Mouse (Mus musculus): ENCODE measurements around the gene Sema5a.

- TF ChIP-seq MYC (IDR thresholded peaks at IDR 0.05; ENCODE audit: low read depth, low read length): no peak
- TF ChIP-seq SIN3A (IDR thresholded peaks at IDR 0.05; ENCODE audit: low read length): no peak
- TF ChIP-seq CTCF (conservative IDR thresholded peaks at IDR 0.05 in 1 of 2, IDR thresholded peaks at IDR 0.05 in 1 of 2; ENCODE audit: low read depth in 2 of 2, low read length in 2 of 2): no peak
- TF ChIP-seq MAZ (IDR thresholded peaks at IDR 0.05; ENCODE audit: low read depth, low read length): no peak
Measured at GRCm38 (mm10) chr15:32232189-32232588, 12.4 kb upstream of the Sema5a start.

All from CH12.LX (cell line).